Mouse (Mus musculus): Measurements from ENCODE around the gene Sept11.

DNA sequence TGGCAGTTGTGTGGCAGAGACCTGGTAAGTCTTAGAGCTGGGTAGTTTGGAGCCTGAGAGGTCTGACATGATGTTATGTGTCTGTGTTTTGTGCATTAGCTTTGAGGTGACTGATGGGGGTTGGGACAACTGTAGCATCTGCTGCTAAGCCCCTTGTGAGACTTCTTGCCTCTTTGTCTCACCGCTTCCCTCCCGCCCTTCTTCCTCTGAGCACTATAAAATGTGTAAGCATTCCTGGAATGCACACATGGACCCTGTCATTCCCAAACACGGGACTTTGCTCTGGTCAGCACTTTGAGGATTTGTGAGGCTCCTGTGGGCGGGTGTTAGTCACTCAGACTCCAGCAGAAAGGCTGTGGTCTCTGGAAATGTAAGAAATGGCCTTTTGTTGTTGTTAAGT lies 36.7 kb downstream of the Sept11 start:
- TF ChIP-seq GATA1 (IDR thresholded peaks at IDR 0.05; ENCODE audit: borderline replicate concordance, low read length): no peak
- TF ChIP-seq FLI1 (IDR thresholded peaks at IDR 0.05; ENCODE audit: low read length): no peak
